Mouse (Mus musculus): Measurements from ENCODE around the gene Fam209. TPM values are rescaled to one million over a fixed set of nuclear protein-coding genes. Genes with fewer than 3 reads are reported as not detected.

Fam209 gene
- total and polyA plus RNA-seq, 3 experiments: not detected

DNA sequence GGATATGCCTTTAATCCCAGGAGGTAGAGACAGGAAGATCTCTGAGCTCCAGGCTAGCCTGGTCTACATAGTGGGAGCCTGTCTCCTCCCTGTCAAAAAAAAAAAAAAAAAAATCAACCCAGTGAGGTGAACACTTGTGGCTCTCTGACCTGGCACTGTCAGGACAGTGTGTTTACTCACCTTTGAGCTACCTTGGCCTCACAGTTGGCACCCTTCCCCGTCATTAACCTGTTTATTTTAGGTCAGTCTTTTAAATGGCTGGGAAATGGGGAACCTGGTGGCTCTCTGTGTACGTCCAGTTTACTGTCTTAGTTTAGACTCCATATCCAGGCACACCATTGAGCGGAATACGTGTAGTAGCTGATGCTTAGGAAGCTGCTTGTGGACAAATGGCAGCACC lies 20.3 kb upstream of the Fam209 start:
- H3K79me2 ChIP-seq (replicated peaks; ENCODE audit: control insufficient read depth, insufficient read depth, low read length): no peaks in the 10 kb centered on the region
- 98% methylated on average over 4 of the region's 4 CpGs for WGBS
- intact Hi-C loops (cut with DNase I): no loop called here
- no peak overlapping the region for H3K9ac ChIP-seq (ENCODE audit: low read depth, low read length)
- no peak for DNase-seq
- TF ChIP-seq POLR2A (IDR thresholded peaks at IDR 0.05; ENCODE audit: insufficient read depth, low read depth, low read length) (no peak), CTCF (IDR thresholded peaks at IDR 0.05) (no peak), EP300 (IDR thresholded peaks at IDR 0.05; ENCODE audit: insufficient read depth, low read depth, low read length) (no peak)
- no peak overlapping the region for H3K4me3 ChIP-seq
- no peaks in the 10 kb centered on the region for H3K27me3 ChIP-seq (ENCODE audit: control insufficient read depth, insufficient read depth, low read length)
- no peaks in the 10 kb centered on the region for H3K4me1 ChIP-seq (ENCODE audit: control insufficient read depth, insufficient read depth, low read length)
- H3K36me3 ChIP-seq (ENCODE audit: control insufficient read depth, insufficient read depth, low read length): no peaks in the 10 kb centered on the region
- H3K27ac ChIP-seq: no peak overlapping the region

GRCm38 (mm10) chr2:172452458-172452857 lies 19.9 kb upstream of the Fam209 start:
- Histone ChIP-seq H3K4me1 (ENCODE audit: control insufficient read depth, insufficient read depth, low read length) (no peaks in the 10 kb centered on the region), H3K79me2 (replicated peaks; ENCODE audit: control insufficient read depth, insufficient read depth, low read length) (no peaks in the 10 kb centered on the region), H3K27me3 (ENCODE audit: control insufficient read depth, insufficient read depth, low read length) (no peaks in the 10 kb centered on the region), H3K27ac (no peak overlapping the region), H3K4me3 (no peak overlapping the region), H3K36me3 (ENCODE audit: control insufficient read depth, insufficient read depth, low read length) (no peaks in the 10 kb centered on the region), H3K9ac (ENCODE audit: low read depth, low read length) (no peak overlapping the region)
- TF ChIP-seq CTCF (IDR thresholded peaks at IDR 0.05) (no peak), EP300 (IDR thresholded peaks at IDR 0.05; ENCODE audit: insufficient read depth, low read depth, low read length) (no peak), POLR2A (IDR thresholded peaks at IDR 0.05; ENCODE audit: insufficient read depth, low read depth, low read length) (no peak)
- DNase-seq: no peak
- WGBS: 93% methylated on average over 10 of the region's 10 CpGs
- intact Hi-C loops (cut with DNase I): no loop called here

GRCm38 (mm10) chr2:172458496-172458895 lies 13.8 kb upstream of the Fam209 start, which contains the start of gene Gcnt7:
Gcnt7 (minus strand) TSS chr2:172458596.
- H3K36me3 ChIP-seq (ENCODE audit: control insufficient read depth, insufficient read depth, low read length): no peaks in the 10 kb centered on the region
- no peaks in the 10 kb centered on the region for H3K79me2 ChIP-seq (replicated peaks; ENCODE audit: control insufficient read depth, insufficient read depth, low read length)
- H3K4me3 ChIP-seq: no peak within 1 kb of the TSS
- H3K27me3 ChIP-seq (ENCODE audit: control insufficient read depth, insufficient read depth, low read length): no peaks in the 10 kb centered on the region
- H3K27ac ChIP-seq: no peak within 1 kb of the TSS
- intact Hi-C loops (cut with DNase I): no loop called here
- 83% methylated on average over 11 of the region's 11 CpGs for WGBS
- H3K9ac ChIP-seq (ENCODE audit: low read depth, low read length): no peak within 1 kb of the TSS
- no peak for DNase-seq
- TF ChIP-seq CTCF (IDR thresholded peaks at IDR 0.05): no peak
- H3K4me1 ChIP-seq (ENCODE audit: control insufficient read depth, insufficient read depth, low read length): no peaks in the 10 kb centered on the region

DNA sequence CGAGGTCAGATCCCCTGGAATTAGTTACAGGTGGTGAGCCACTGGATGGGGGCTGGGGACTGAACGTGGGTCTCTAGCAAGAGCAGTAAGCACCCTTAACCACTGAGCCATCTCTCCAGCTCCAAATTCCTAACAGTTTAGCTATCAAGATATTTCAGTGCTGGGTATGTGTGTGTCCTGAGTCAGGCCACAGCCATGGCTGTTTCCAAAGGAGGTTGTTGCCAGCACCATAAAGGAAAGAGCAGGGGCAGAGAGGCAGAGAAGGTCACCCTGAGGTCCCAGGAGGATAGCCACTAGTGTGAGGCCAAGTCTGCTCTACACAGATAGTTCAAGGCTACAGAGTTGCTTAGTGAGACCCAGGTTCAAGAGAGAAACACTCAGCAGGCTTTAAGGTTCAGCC lies 11.7 kb upstream of the Fam209 start:
- Histone ChIP-seq H3K9ac (ENCODE audit: low read depth, low read length) (no peak overlapping the region), H3K79me2 (replicated peaks; ENCODE audit: control insufficient read depth, insufficient read depth, low read length) (no peaks in the 10 kb centered on the region), H3K27me3 (ENCODE audit: control insufficient read depth, insufficient read depth, low read length) (no peaks in the 10 kb centered on the region), H3K36me3 (ENCODE audit: control insufficient read depth, insufficient read depth, low read length) (no peaks in the 10 kb centered on the region), H3K4me1 (ENCODE audit: control insufficient read depth, insufficient read depth, low read length) (no peaks in the 10 kb centered on the region), H3K27ac (no peak overlapping the region), H3K4me3 (no peak overlapping the region)
- 78% methylated on average over 2 of the region's 2 CpGs for WGBS
- DNase-seq: no peak
- intact Hi-C loops (cut with DNase I): no loop called here
- TF ChIP-seq EP300 (IDR thresholded peaks at IDR 0.05; ENCODE audit: insufficient read depth, low read depth, low read length) (no peak), CTCF (IDR thresholded peaks at IDR 0.05) (no peak), POLR2A (IDR thresholded peaks at IDR 0.05; ENCODE audit: insufficient read depth, low read depth, low read length) (no peak)

- intact Hi-C loops (cut with DNase I): no loop called here
- H3K27ac ChIP-seq: no peak overlapping the region
- H3K4me1 ChIP-seq (ENCODE audit: control insufficient read depth, insufficient read depth, low read length): no peaks in the 10 kb centered on the region
- H3K9ac ChIP-seq (ENCODE audit: low read depth, low read length): no peak overlapping the region
- DNase-seq: no peak
- no peak for TF ChIP-seq POLR2A (IDR thresholded peaks at IDR 0.05; ENCODE audit: insufficient read depth, low read depth, low read length)
- TF ChIP-seq CTCF (IDR thresholded peaks at IDR 0.05): no peak
- no peak for TF ChIP-seq EP300 (IDR thresholded peaks at IDR 0.05; ENCODE audit: insufficient read depth, low read depth, low read length)
- H3K79me2 ChIP-seq (replicated peaks; ENCODE audit: control insufficient read depth, insufficient read depth, low read length): no peaks in the 10 kb centered on the region
- no peak overlapping the region for H3K4me3 ChIP-seq
- H3K27me3 ChIP-seq (ENCODE audit: control insufficient read depth, insufficient read depth, low read length): no peaks in the 10 kb centered on the region
- no peaks in the 10 kb centered on the region for H3K36me3 ChIP-seq (ENCODE audit: control insufficient read depth, insufficient read depth, low read length)
- WGBS: 84% methylated on average over 4 of the region's 4 CpGs
Observed at GRCm38 (mm10) chr2:172462813-172463212, 9.5 kb upstream of the Fam209 start.

DNA sequence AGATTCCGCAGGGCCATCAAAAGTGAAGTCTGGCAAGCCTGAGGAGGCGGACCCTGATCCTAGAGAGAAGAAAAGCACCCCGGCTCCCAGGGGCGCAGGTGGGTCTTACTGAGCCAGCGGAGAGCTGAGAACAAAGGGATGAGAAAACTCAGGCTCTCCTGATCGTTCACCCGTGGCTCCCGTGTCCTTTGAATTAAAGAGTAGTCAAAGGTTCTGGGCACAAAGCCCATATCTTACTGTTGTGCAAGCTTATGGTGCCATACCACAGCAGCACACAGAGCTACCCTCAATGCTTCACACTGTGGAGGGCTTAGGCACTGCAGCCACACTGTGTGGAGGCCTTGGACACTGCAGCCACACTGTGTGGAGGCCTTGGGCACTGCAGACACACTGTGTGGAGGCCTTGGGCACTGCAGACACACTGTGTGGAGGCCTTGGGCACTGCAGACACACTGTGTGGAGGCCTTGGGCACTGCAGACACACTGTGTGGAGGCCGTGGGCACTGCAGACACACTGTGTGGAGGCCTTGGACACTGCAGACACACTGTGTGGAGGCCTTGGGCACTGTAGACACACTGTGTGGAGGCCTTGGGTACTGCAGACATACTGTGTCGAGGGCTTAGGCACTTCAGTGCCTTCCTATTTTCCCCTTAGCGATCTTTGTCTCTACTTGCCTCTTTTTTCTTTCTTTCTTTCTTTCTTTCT lies 5.7 kb upstream of the Fam209 start:
- no peaks in the 10 kb centered on the region for H3K36me3 ChIP-seq (ENCODE audit: control insufficient read depth, insufficient read depth, low read length)

More for the DNA sequence above, 5.7 kb upstream of the Fam209 start:
- TF ChIP-seq CTCF (IDR thresholded peaks at IDR 0.05) (no peak), POLR2A (IDR thresholded peaks at IDR 0.05; ENCODE audit: insufficient read depth, low read depth, low read length) (no peak), EP300 (IDR thresholded peaks at IDR 0.05; ENCODE audit: insufficient read depth, low read depth, low read length) (no peak)
- intact Hi-C loops (cut with DNase I): no loop called here
- Histone ChIP-seq H3K27ac (no peak overlapping the region), H3K79me2 (replicated peaks; ENCODE audit: control insufficient read depth, insufficient read depth, low read length) (no peaks in the 10 kb centered on the region), H3K4me3 (no peak overlapping the region), H3K27me3 (ENCODE audit: control insufficient read depth, insufficient read depth, low read length) (no peaks in the 10 kb centered on the region), H3K9ac (ENCODE audit: low read depth, low read length) (no peak overlapping the region), H3K4me1 (ENCODE audit: control insufficient read depth, insufficient read depth, low read length) (no peaks in the 10 kb centered on the region)
- DNase-seq: no peak
- WGBS: 83% methylated on average over 11 of the region's 11 CpGs

Data from heart, adult 2 months (tissue).